Mouse (Mus musculus) small intestine, adult 2 months (tissue): ENCODE data around the gene Apeh. TPM values are rescaled to one million over a fixed set of nuclear protein-coding genes. Genes with fewer than 3 reads are reported as not detected.

ENCODE experiments used
- H3K27ac ChIP-seq: fragments of 200-500 bp; 2 replicates; pipeline ENCODE4 v1.5.1; 2012; ENCODE audit warnings: low read depth, low read length, control low read depth, inconsistent platforms; ENCODE audit not compliant: insufficient read depth
- H3K27me3 ChIP-seq: fragments of 200-500 bp; 2 replicates; pipeline ENCODE4 v1.6.1; 2012; ENCODE audit warnings: mild to moderate bottlenecking, moderate library complexity, low read length, inconsistent platforms; ENCODE audit not compliant: control insufficient read depth, insufficient read depth
- H3K36me3 ChIP-seq: fragments of 200-500 bp; 2 replicates; pipeline ENCODE4 v1.6.1; 2012; ENCODE audit warnings: mild to moderate bottlenecking, low read length, control low read depth, inconsistent platforms; ENCODE audit not compliant: control insufficient read depth, insufficient read depth
- H3K4me1 ChIP-seq: fragments of 200-500 bp; 2 replicates; pipeline ENCODE4 v1.6.1; 2012; ENCODE audit warnings: low read length, inconsistent platforms, mixed read lengths; ENCODE audit not compliant: control insufficient read depth, insufficient read depth, insufficient read length
- H3K4me3 ChIP-seq: fragments of 200-500 bp; 2 replicates; pipeline ENCODE4 v1.5.1; 2012; ENCODE audit warnings: low read depth, mild to moderate bottlenecking, control low read depth, inconsistent platforms, low read length, moderate library complexity
- CTCF ChIP-seq: fragments of 200-500 bp; IDR thresholded peaks from 2 replicates; pipeline ENCODE4 v1.5.1; 2012; ENCODE audit warnings: low read depth, mild to moderate bottlenecking, control low read depth, inconsistent platforms, low read length, moderate library complexity, mixed read lengths; ENCODE audit not compliant: insufficient replicate concordance, insufficient read length; ENCODE audit errors: extremely low read depth
- POLR2A ChIP-seq: fragments of 200-500 bp; IDR thresholded peaks from 2 replicates; pipeline ENCODE4 v1.6.1; 2012; ENCODE audit warnings: low read depth, mild to moderate bottlenecking, control low read depth, inconsistent platforms, low read length, moderate library complexity
- WGBS: fragments of 180-500 bp; shearing (Covaris S2); methylation state at CpG from one replicate; pipeline ENCODE4 v1.1.7; 2018; 5-methylcytosine and 5-hydroxymethylcytosine counted together
- polyA plus RNA-seq: library from polyadenylated mRNA; depleted of rRNA; stranded (reverse); fragments of >200 nt; gene quantifications from 2 replicates; pipeline ENCODE4 v1.2.3, GENCODE M21; 2012

Apeh gene
- polyA plus RNA-seq, 1 experiment = 189 TPM

- Histone ChIP-seq H3K4me1 (peaks cover 5% of the 10 kb centered on the region), H3K4me3 (no peak overlapping the region), H3K27ac (0 out of 2 replicates have a peak overlapping the region, but pooled peaks have one; percentile 0), H3K36me3 (peaks cover 18% of the 10 kb centered on the region), H3K27me3 (no peaks in the 10 kb centered on the region)
- 53% methylated on average over 10 of the region's 10 CpGs for WGBS
- TF ChIP-seq POLR2A = no peak
- no peak for TF ChIP-seq CTCF
Observed at GRCm38 (mm10) chr9:108095949-108096712, 1.7 kb upstream of the Apeh start.

GRCm38 (mm10) chr9:108095518-108095917, 1.1 kb upstream of the Apeh start:
- H3K4me3 ChIP-seq = peak overlapping the region; percentile 94; the same call in 1 of the 2 replicates
- H3K27me3 ChIP-seq = no peaks in the 10 kb centered on the region
- peak; percentile 81; the same call in 1 of the 2 replicates for TF ChIP-seq CTCF
- TF ChIP-seq POLR2A = no peak
- peaks cover 24% of the 10 kb centered on the region for H3K36me3 ChIP-seq
- peaks cover 5% of the 10 kb centered on the region for H3K4me1 ChIP-seq
- peak overlapping the region; percentile 88 for H3K27ac ChIP-seq
- WGBS = 3% methylated on average over 3 of the region's 3 CpGs

- peak overlapping the region; percentile 88 for H3K27ac ChIP-seq
- H3K27me3 ChIP-seq = no peaks in the 10 kb centered on the region
- 0% methylated on average over 16 of the region's 16 CpGs for whole genome bisulfite sequencing
- H3K4me1 ChIP-seq = peaks cover 5% of the 10 kb centered on the region
- H3K4me3 ChIP-seq = peak overlapping the region; percentile 94
- TF ChIP-seq POLR2A (peak; percentile 60; the same call in 1 of the 2 replicates), CTCF (no peak)
- H3K36me3 ChIP-seq = peaks cover 30% of the 10 kb centered on the region
Observed at GRCm38 (mm10) chr9:108094998-108095411, 599 bp upstream of the Apeh start.

- peak overlapping the region; percentile 94 for H3K4me3 ChIP-seq
- no peaks in the 10 kb centered on the region for H3K27me3 ChIP-seq
- no peak for TF ChIP-seq CTCF
- TF ChIP-seq POLR2A = no peak
- H3K27ac ChIP-seq = no peak overlapping the region
- H3K4me1 ChIP-seq = peaks cover 5% of the 10 kb centered on the region
- H3K36me3 ChIP-seq = peaks cover 43% of the 10 kb centered on the region
- 57% methylated on average over 10 of the region's 10 CpGs for WGBS
Observed at GRCm38 (mm10) chr9:108093586-108093985, 820 bp downstream of the Apeh start.

DNA sequence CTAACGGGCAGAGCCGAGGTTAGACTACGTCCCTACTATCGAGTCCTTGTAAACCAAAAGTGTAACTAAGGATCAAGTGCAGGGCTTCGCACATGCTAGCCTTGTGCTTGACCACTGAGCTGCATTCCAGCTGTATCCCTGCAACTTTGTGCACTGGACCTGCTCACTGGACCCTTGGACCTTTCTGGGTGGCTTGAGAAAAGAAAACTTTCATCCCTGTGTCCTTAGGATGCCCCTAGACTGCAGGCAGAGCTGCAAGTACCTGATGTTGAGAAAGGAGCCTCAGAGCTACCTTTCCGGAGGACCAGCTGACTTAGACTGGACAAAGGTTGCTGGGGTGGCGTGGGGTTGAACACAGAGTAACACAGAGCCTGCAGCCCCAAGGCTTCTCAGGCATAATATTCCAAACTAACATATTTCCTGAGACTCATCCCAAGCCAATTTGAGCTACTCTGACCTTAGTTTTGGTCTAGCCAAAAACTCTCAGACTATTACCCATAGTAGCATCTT, 3.7 kb downstream of the Apeh start:
- 96% methylated on average over 7 of the region's 7 CpGs for WGBS
- TF ChIP-seq POLR2A = no peak
- no peak for TF ChIP-seq CTCF

DNA sequence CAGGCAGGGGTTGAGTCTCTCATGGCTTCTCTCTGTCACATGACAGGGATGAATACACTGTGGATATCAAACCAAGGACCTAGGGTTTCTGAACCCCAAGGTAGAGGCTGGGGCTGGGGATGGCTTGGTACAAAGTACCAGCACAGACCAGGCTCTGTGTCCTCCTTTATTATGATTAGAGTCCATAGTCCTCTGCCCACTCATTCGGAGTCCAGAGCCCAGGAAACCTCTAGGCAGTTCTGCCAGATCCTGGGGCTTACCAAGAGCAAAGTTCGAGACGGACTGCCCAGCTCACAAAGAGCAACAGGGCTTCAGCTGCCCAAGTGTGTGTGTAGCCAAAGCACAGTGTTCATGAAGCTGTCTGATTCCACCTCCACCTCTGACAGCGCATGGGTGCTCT, 9.1 kb downstream of the Apeh start:
- TF ChIP-seq CTCF (no peak), POLR2A (no peak)
- WGBS = 73% methylated on average over 4 of the region's 4 CpGs

More for the DNA sequence above, 3.7 kb downstream of the Apeh start:
- Histone ChIP-seq H3K4me3 (no peak overlapping the region), H3K27ac (no peak overlapping the region), H3K36me3 (peaks cover 69% of the 10 kb centered on the region), H3K4me1 (peaks cover 5% of the 10 kb centered on the region), H3K27me3 (no peaks in the 10 kb centered on the region)

DNA sequence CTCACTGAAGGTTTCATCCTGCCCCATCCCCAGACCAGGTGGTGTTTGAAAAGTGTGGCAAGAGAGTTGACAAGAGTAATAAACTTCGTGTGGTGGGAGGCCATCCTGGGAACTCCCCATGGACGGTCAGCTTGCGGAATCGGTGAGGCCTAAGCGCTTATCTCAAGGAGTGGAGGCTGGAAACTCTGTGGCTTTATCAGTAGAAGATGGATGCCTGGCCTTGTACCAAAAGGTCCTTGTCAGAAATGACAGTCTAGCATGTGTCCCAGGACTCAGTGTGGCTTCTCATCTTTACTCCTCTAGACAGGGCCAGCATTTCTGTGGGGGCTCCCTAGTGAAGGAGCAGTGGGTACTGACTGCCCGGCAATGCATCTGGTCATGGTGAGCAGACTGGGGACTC, 10.8 kb downstream of the Apeh start:
- WGBS = 61% methylated on average over 6 of the region's 6 CpGs
- Histone ChIP-seq H3K4me1 (peaks cover 29% of the 10 kb centered on the region), H3K36me3 (peaks cover 42% of the 10 kb centered on the region), H3K27me3 (no peaks in the 10 kb centered on the region), H3K27ac (no peak overlapping the region), H3K4me3 (no peak overlapping the region)
- TF ChIP-seq POLR2A = no peak
- TF ChIP-seq CTCF = no peak

More for the DNA sequence above, 9.1 kb downstream of the Apeh start:
- Histone ChIP-seq H3K4me3 (no peak overlapping the region), H3K4me1 (peaks cover 25% of the 10 kb centered on the region), H3K27me3 (no peaks in the 10 kb centered on the region), H3K36me3 (peaks cover 58% of the 10 kb centered on the region), H3K27ac (peak overlapping the region; percentile 81)
